Mouse (Mus musculus) limb, embryonic 14.5 days (tissue): Measurements from ENCODE around the gene Caml. TPM values are rescaled to one million over a fixed set of nuclear protein-coding genes. Genes with fewer than 3 reads are reported as not detected.
A peak's percentile ranks its signal among the peaks of the same experiment; 100 is the strongest.

Source experiments
- ATAC-seq: fragments of 200-750 bp; cut with Nextera tagmentation; 2 replicates; pipeline ENCODE4 v1.8.0; 2017; ENCODE audit warnings: low read depth, moderate number of reproducible peaks, moderate TSS enrichment; ENCODE audit not compliant: low FRiP score
- DNase-seq: peaks from one replicate; pipeline ENCODE4 v3.0.0-alpha.2; 2015; ENCODE audit warnings: low spot score
- H3K27ac ChIP-seq: fragments of 300-500 bp; sonication (generic); replicated peaks from 2 replicates; pipeline ENCODE4 v1.5.1; 2014; ENCODE audit warnings: low read depth, mild to moderate bottlenecking, low read length, moderate library complexity, mixed read lengths
- H3K27me3 ChIP-seq: fragments of 300-500 bp; sonication (generic); 2 replicates; pipeline ENCODE4 v1.6.1; 2014; ENCODE audit warnings: low read length, mixed read lengths; ENCODE audit not compliant: control insufficient read depth, insufficient read depth
- H3K36me3 ChIP-seq: fragments of 300-500 bp; sonication (generic); 2 replicates; pipeline ENCODE4 v1.6.1; 2014; ENCODE audit warnings: mild to moderate bottlenecking, low read length, moderate library complexity, mixed read lengths; ENCODE audit not compliant: control insufficient read depth, insufficient read depth
- H3K4me1 ChIP-seq: fragments of 300-500 bp; sonication (generic); 2 replicates; pipeline ENCODE4 v1.6.1; 2014; ENCODE audit warnings: antibody characterized with exemption, low read length, mixed read lengths; ENCODE audit not compliant: control insufficient read depth, insufficient read depth
- H3K4me2 ChIP-seq: fragments of 300-500 bp; sonication (generic); replicated peaks from 2 replicates; pipeline ENCODE4 v1.6.1; 2014; ENCODE audit warnings: low read depth, mild to moderate bottlenecking, low read length, moderate library complexity; ENCODE audit not compliant: severe bottlenecking
- H3K4me3 ChIP-seq: fragments of 300-500 bp; sonication (generic); replicated peaks from 2 replicates; pipeline ENCODE4 v1.5.1; 2014; ENCODE audit warnings: low read length
- H3K9ac ChIP-seq: fragments of 300-500 bp; sonication (generic); 2 replicates; pipeline ENCODE4 v1.6.1; 2014; ENCODE audit warnings: mild to moderate bottlenecking, low read depth, low read length, moderate library complexity; ENCODE audit not compliant: severe bottlenecking
- H3K9me3 ChIP-seq: fragments of 300-500 bp; sonication (generic); 2 replicates; pipeline ENCODE4 v1.6.1; 2016; ENCODE audit warnings: low read length; ENCODE audit not compliant: control insufficient read depth
- POLR2A ChIP-seq: fragments of 200-500 bp; IDR thresholded peaks from 2 replicates; pipeline ENCODE4 v1.8.0; 2012; ENCODE audit warnings: inconsistent platforms, mild to moderate bottlenecking, moderate library complexity, borderline replicate concordance; ENCODE audit not compliant: insufficient read depth, insufficient read length; ENCODE audit errors: extremely low read depth
- WGBS: fragments of 180-500 bp; shearing (Covaris S2); extraction: QIAGEN DNeasy Blood & Tissue Kit; methylation state at CpG from one replicate; pipeline ENCODE4 v1.1.7; 2014; 5-methylcytosine and 5-hydroxymethylcytosine counted together
- polyA plus RNA-seq, 2 experiments: library from polyadenylated mRNA; depleted of rRNA in 1 of 2; stranded (reverse) in 1 of 2; unstranded in 1 of 2; fragments of >200 nt; fragmentation: Nextera tagmentation in 1 of 2; extraction: Ambion mirVana in 1 of 2; gene quantifications; 2 replicates each; pipeline versions ENCODE4 v1.2.1 to v1.2.3; 2012 to 2014

Caml gene
- polyA plus RNA-seq, 2 experiments, result 59.4 to 60.7 TPM

DNA sequence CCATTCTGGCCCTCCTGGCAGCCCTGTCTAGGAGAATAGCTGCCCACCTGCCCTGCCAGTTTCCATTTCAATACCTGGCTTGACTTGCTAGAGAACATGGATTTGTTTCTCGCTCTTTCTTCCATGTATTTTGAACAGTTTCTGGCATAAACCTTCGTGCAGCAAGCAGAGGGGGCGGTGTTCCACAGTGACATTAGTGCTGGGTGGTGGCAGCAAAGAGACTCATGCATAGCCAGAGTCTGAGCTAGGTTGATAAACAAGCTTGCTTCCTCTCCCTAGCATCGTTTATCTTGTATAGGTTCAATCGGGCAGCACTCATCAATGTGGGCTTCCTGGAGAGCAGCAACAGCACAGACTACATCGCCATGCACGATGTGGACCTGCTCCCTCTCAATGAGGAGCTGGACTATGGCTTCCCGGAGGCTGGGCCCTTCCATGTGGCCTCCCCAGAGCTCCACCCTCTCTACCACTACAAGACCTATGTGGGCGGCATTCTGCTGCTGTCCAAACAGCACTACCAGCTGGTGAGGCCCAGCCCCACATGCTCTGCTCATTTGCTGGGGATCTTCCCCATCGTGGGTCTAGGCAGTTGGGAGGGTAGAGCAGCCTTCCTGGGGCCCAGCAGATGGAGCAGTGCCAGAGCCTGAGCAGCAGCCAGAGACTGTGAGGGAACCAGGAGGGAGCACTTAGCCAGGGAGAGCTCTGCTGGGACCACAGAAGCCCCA is 15.7 kb upstream of the Caml start:
- Histone ChIP-seq H3K9ac (no peak overlapping the region), H3K4me3 (no peak overlapping the region), H3K27me3 (no peaks in the 10 kb centered on the region), H3K4me1 (peaks cover 4% of the 10 kb centered on the region; the same call in 1 of the 2 replicates), H3K4me2 (no peak overlapping the region), H3K36me3 (peaks cover 64% of the 10 kb centered on the region), H3K27ac (no peak overlapping the region), H3K9me3 (no peaks in the 10 kb centered on the region)
- WGBS, result 79% methylated on average over 10 of the region's 10 CpGs
- DNase-seq (no peak), ATAC-seq (no peak)
- no peak for TF ChIP-seq POLR2A

DNA sequence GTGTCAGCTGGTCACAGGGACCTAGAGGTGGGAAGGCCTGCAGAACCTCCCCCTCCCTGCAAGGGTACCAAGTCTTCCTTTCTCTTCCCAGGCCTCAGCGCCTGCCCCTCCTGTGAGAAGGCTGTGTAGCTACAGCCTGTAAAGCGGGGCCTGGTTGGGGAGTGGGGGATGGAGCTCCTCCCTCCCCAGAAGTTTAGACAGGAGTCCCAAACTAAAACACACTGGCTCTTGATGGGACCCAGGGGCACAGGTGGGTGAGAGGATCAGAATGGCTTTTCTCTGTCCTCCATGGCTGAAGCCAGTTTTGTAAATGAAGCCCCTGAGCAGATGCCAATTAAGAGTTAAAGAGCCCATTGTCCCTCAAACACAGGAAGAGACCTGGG is 15.2 kb upstream of the Caml start:
- TF ChIP-seq POLR2A, result no peak
- Histone ChIP-seq H3K4me1 (peaks cover 4% of the 10 kb centered on the region; the same call in 1 of the 2 replicates), H3K36me3 (peaks cover 64% of the 10 kb centered on the region), H3K4me3 (no peak overlapping the region), H3K4me2 (no peak overlapping the region), H3K9me3 (no peaks in the 10 kb centered on the region), H3K9ac (no peak overlapping the region), H3K27me3 (no peaks in the 10 kb centered on the region), H3K27ac (no peak overlapping the region)
- WGBS, result 100% methylated on average over 2 of the region's 2 CpGs
- ATAC-seq (no peak), DNase-seq (no peak)

DNA sequence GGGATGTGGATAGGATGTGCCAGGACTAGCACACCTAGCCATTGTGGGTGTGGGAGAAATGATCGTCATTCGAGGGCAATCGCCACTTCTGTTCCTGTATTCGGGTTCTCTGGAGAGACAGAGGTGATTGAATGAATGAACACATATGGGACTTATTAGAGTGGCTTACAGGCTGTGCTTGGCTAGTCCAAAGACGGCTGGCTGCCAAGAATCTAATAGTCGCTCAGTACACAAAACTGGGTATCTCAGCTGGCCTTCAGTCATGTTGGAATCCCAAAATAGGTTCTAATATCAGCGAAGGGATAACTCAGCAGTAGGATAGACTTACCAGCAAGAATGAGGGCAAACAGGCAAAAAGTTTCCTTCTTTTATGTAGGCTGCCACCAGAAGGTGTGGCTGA is 10.8 kb upstream of the Caml start:
- DNase-seq (peak; percentile 28), ATAC-seq (no peak)
- TF ChIP-seq POLR2A, result no peak
- Histone ChIP-seq H3K4me1 (peaks cover 4% of the 10 kb centered on the region; the same call in 1 of the 2 replicates), H3K27ac (no peak overlapping the region), H3K9me3 (no peaks in the 10 kb centered on the region), H3K4me2 (no peak overlapping the region), H3K4me3 (no peak overlapping the region), H3K36me3 (peaks cover 45% of the 10 kb centered on the region), H3K9ac (no peak overlapping the region), H3K27me3 (no peaks in the 10 kb centered on the region)
- 25% methylated on average over 7 of the region's 7 CpGs for WGBS

DNA sequence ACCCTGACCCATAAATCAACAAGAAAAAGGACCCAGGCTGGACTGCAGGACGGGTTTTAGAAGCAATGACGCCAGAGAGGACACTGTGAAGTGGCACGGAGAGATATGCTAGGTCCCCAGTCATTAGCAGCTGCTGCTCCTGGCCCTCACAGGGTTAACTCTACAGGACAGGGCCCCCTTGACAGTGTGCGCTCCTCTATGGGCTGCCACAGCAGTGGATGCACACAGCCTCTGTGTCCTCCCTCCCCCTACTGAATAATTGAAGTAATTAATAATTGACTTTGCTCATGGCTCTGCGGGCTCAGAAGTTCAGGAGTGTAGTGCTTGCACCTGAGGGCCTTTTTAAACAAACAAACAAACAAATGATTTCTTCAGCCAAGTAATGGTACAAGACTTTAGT is 9.3 kb upstream of the Caml start:
- WGBS, result 50% methylated on average over 5 of the region's 5 CpGs

DNA sequence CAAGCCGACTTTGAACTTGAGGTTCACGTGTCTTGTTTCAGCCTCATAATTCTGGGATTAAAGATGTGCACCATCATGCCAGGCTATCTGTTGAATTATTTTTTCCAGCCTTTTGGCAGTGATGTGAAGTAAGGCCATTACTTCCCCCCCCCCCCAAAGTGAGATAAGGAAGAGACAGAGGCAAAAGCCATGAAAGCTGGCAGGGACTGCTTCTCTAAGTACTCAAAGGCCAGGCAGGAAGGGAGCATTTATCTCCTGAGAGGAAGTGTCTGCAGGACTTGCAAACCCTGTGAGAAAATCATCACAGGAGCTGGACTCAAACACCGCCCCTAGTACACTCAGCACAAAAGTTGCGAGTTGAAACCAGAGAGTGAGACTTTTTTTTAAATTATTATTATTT is 3.5 kb upstream of the Caml start:
- no peak overlapping the region for H3K9ac ChIP-seq
- no peak overlapping the region for H3K4me3 ChIP-seq
- WGBS, result 92% methylated on average over 4 of the region's 4 CpGs
- peaks cover 11% of the 10 kb centered on the region for H3K4me1 ChIP-seq
- no peaks in the 10 kb centered on the region for H3K36me3 ChIP-seq
- no peaks in the 10 kb centered on the region for H3K9me3 ChIP-seq
- no peak overlapping the region for H3K27ac ChIP-seq
- ATAC-seq, result no peak
- no peaks in the 10 kb centered on the region for H3K27me3 ChIP-seq
- no peak overlapping the region for H3K4me2 ChIP-seq
- no peak for TF ChIP-seq POLR2A
- DNase-seq, result no peak

More for the DNA sequence above, 9.3 kb upstream of the Caml start:
- Histone ChIP-seq H3K4me3 (no peak overlapping the region), H3K9ac (no peak overlapping the region), H3K27me3 (no peaks in the 10 kb centered on the region), H3K9me3 (no peaks in the 10 kb centered on the region), H3K36me3 (peaks cover 31% of the 10 kb centered on the region), H3K4me1 (peaks cover 4% of the 10 kb centered on the region; the same call in 1 of the 2 replicates), H3K4me2 (no peak overlapping the region), H3K27ac (no peak overlapping the region)
- TF ChIP-seq POLR2A, result no peak
- ATAC-seq, result no peak
- no peak for DNase-seq
